Mouse (Mus musculus) c-Kit-positive CD71-positive TER-119-negative erythroid progenitor cells, embryonic 14.5 days (primary cell): ENCODE results near the gene Hnf1b.
A peak's percentile ranks its signal among the peaks of the same experiment; 100 is the strongest.

ENCODE experiments used
- DNase-seq: peaks from one replicate; pipeline ENCODE4 v3.0.0-alpha.2; 2013; ENCODE audit warnings: low read depth

Hnf1b gene

DNA sequence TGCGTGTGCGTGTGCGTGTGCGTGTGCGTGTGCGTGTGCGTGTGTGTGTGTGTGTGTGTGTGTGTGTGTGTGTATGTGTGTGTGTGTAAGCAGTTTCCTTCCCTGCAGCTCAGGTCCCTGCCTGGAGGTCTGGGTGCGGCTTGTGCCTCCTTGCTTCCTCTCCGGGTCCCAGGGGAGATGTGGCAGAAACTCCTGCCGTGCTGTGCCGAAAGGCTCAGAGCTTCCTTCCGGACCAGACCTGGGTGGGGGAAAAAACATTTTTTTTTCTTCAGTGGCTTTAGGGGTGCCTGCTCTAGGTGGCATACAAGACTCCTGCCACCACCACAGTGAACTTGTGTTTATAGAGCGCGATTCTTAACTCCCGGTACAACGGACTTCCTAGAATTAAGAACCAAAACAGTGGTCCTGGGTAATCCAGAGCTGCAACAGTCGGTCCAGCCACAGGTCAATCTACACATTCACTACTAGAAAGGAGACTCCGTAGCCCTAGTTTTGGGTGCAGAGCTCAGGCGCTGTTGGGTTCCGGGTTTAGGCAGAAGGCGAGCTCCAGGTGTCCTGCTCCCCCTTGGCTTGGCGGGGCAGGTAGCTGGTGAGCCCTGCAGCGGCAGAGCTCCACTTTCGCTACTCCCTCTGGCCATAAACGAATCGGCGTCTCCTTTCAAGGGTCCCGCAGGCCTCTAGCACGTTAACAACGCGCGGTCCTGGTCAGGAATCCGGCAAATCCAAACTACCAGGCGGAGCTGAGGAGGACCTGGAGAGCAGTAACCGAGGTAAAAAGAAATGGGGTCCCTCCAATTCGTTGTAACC lies at the start of gene Hnf1b:
Hnf1b (plus strand) TSS at position 535 of the 807 bp plus-strand sequence.
- DNase-seq, result no peak

- no peak for DNase-seq
Observed at GRCm38 (mm10) chr11:83802166-83802565, 47.7 kb upstream of the Hnf1b start.

- DNase-seq, result no peak
Observed at GRCm38 (mm10) chr11:83802581-83802980, 47.3 kb upstream of the Hnf1b start.

DNA sequence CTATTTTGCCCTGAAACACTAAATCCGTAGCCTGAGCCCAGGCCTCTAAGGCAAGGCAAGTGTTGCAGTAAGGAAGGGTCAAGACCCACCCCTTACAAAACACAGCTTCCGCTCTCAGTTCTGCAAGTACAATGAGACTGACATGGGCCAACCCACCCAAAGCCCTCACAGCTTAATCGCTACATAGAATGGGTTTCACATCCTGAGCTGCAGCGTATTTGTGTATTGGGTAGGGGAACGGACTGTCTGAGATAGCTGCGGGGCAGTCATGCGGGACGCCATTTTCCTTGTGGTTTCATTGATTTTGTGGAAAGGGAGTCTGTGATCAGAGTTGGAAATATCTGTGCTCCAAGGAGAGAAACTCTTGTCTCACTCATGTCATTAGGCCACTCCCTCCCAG lies 39.4 kb upstream of the Hnf1b start:
- no peak for DNase-seq

DNA sequence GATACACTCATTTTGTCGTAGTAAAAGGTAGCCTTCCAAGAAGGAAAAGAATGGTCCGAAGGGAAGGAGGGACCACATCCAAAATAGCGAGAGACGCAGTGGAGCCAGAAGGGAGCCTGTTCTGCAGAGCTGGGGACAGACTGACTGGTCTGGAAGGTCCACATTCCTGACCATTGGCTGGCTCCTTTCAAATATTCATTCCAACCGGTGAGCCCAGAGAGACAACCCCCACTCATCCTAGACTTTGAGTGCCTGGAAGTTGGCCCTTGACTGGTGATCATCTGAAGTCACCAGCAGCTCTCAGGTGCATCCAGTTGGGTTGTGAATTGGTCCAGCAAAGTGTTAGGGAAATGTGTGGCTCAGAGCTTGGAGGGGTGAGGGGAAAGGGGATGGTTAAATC lies 34.7 kb upstream of the Hnf1b start:
- no peak for DNase-seq

DNA sequence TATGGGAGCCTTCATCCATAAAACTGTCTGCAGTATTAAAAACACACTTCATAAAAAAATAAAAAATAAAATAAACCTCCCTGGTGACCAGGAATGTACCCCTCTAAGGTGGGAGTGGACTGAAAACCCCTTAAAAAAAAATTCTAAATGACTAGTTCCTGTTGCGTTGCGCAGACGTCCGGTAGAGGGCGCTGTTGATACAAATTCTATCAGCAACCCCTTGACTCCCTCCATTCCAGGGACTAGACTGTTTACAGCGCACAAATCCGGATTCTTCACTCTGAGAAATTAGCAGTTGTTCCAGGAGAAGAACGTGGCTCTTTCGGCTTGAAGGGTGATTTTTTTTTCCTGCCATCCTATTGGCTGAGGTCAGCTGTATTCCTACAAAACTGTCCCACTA lies 34.2 kb upstream of the Hnf1b start:
- DNase-seq, result peak; percentile 32

DNA sequence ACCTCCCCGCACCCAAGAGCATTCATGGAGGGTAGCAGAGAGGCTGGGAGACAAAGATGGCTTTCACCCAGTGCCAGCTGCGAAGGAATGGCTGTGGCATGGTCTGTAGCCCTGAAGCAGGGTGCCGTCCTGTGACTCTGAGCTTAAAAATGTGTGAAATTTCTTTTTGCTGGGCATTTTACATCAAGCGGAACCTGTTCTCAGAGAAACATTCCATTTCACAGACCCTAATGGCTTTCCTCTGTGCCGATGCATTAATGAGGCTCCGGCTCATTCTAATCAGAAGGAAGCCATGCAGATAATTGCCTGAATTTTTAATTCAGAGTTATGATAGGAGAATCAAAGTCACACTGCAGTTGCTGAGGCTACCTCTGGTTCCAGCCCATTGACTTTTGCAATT lies 32.8 kb upstream of the Hnf1b start:
- DNase-seq, result no peak

DNA sequence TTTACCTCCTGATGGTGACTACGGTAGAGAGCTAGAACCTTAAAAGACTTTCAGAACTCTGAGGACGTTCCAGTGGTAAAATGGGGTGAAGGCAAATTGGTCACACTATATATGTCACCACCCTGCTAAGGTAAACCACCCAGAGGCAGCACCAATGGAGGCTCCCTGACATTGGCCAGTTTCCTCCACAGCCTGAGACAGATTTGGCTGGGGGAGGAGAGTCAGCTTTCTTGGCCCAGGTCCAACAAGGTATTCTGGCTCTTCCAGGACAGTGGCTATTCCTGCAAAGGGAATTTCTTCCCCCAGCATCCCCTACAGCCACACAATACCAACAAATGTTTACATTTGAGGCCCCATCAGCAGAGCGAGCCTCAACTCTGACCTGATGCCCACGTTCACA lies 31.9 kb upstream of the Hnf1b start:
- no peak for DNase-seq

DNA sequence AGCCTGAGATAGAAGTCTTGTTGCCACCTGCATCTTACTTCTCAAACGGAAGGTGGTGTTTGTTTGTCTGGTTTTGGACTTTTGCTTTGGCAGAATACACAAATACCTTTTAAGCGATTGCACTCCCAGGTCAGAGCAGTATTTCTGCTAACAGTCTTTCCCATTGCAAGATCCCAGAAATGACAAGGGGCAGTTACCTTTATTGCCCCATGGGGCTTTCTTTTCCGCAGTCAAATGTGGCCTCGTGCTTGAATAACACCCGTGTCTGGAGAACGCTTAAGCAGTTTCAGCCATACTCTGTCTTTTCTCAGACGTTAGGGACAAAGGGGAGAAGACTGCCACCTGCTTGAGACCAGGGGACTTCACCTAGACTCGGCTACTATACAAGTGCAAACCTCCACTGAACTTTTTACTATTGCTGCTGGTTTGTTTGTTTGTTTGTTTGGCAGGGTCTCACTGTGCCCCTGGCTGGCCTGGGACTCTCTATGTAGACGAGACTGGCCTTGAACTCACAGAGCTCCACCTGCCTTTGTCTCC lies 31.2 kb upstream of the Hnf1b start:
- DNase-seq, result no peak

GRCm38 (mm10) chr11:83819806-83820483 lies 29.9 kb upstream of the Hnf1b start:
- DNase-seq, result no peak

DNA sequence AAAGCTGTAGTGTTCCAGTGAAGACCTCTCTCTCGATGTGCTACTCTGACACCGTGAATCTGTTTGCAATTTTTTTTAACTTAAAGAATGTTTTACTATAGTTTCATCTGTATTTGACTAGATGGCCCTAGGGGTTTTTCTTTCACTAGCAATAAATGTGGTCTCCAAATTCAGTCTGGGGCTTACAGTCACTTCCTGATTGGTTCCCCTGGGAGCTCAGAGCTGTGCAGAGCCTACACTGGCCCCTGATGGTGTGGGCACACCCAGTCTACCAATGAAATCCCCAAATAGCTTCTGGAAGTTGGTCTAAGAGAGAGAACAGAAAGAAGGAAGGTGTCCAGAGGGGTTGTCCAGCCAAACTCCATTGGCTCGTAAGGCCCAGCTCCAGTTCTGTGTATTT lies 23.7 kb upstream of the Hnf1b start:
- DNase-seq, result no peak

DNA sequence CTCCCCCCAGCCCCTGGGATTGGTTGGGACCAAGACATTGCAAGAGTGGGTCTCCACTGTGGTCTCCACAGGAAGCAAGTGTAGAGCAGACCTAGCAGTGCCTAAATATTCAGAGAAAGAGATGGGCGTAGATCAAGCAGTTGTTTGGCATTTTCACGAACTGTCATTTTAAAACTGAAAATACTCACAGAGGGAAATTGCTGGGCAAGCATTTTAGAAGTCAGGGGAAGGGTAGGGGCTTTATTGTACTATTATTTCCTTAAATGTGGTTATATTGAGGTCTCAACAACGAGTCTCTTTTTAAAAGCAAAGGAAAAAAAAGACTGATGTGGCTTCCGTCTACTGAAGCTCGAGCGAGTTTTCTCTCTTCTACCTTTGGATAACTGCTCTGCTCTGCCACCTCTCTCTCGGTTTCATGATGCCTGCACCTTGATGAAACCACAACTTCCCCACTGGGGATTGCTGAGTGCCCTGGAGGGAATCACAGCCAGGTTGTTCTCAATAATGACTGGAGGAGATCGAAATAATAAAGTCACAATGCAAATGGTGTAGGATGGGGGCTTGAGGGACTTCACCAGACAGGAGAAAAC lies 21.2 kb upstream of the Hnf1b start:
- no peak for DNase-seq

- peak; percentile 34 for DNase-seq
Observed at GRCm38 (mm10) chr11:83832389-83832788, 17.5 kb upstream of the Hnf1b start.

DNA sequence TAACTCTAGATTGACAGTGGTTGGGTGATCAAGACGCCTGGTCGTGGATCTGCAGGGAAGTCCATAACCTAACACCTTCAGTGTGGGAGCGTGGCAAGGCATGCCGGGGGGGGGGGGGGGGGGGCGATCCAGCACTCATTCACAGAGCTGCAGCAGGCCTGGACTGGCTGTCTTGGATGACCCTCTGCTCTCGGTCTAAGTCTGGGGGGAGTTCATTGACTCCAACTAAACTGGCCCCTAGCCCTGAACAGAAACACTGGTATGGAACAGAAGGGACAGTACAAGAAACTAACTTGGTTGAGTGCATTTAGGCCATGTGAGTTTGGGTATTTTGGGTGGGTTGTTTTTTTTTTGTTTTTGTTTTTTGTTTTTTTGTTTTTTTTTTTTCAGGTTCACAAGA lies 16.3 kb upstream of the Hnf1b start:
- no peak for DNase-seq

- no peak for DNase-seq
Observed at GRCm38 (mm10) chr11:83833959-83834496, 15.8 kb upstream of the Hnf1b start.

DNA sequence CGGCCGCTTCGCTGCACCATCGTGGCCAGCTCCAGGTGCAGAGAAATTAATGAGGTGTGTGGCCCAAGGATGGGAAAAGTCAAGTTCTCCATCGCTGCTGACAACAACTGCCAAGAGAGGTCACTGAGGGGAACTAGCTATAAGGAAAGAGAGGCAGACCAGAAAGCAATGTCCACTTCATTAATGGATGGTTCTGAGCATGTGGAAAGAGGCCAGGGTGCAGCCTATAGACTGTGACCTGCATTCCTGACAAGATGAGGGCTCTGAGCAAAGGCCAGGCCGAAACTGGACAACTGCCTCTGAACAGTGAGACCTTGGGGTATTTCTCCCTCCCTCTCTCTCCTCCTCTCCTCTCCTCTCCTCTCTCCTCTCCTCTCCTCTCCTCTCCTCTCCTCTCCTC lies 10.4 kb upstream of the Hnf1b start:
- DNase-seq, result no peak

GRCm38 (mm10) chr11:83843534-83843933 lies 6.3 kb upstream of the Hnf1b start:
- DNase-seq, result no peak

GRCm38 (mm10) chr11:83850586-83851272 lies 866 bp downstream of the Hnf1b start:
- DNase-seq, result no peak

DNA sequence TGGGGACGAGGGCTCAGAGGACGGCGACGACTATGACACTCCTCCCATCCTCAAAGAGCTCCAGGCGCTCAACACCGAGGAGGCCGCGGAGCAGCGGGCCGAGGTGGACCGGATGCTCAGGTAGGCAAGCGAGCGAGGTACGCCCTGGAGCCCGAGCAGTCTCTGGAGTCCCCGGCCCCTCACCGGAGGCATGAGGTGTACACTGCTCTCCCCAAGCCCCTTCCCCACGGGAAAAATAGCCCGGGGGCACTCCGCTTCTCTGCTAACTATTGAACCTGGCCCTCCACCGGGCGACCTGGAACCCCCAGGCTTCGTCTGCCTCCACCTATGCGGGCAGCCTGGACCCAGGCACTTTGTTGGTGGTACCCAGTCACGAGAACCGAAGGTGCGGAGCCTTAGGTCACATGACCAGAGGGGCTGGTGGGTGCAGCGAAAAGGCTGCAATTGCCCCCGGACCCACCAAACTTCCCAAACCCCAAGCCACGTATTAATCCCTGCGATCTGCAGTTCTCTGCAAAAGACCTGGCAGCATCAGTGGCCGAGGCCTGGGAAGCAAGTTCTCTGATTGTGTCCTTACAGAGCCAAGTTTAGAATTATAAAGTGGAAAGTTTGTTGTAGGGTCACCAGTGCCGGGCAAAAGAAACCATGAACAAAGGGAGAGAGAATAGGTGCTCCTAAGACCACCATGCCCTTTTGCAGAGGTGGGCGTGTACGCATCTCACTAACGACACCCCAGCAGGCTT lies 1.6 kb downstream of the Hnf1b start:
- DNase-seq, result no peak

- no peak for DNase-seq
Observed at GRCm38 (mm10) chr11:83852016-83852355, 2.1 kb downstream of the Hnf1b start.

DNA sequence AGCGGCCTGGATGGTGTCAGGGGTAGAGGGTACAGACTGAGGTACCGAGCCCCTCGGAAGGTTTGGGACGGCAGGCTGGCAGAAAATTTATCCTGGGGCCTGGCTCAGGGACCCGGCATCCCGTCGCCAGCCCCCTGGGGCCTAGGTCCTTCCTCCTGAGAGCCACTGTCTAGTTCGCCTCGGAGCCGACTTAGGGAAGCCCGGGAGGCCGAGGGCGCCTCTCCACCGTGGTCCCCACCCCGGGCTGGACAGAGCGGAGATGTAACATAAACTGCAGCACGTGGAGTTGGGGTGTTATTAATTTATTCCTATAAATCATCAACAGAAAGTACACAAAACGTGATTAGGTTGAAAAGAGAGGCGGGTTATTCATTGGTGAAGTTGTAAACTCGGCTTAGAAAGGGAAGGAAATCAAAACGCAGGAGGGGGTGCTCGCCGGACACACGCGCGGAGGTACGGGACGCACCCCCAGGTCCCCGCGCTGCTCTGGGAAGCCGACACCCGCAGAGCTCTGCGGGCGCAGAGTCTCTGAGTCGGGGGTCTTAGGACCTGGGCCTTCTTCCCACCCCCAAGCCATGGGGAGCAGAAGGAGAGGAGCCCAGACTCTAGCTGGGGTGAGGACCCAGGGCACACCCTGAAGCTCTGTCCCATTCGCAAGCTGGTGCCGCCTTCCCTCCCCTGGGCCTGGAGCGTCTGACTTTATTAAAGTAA lies 2.8 kb downstream of the Hnf1b start:
- no peak for DNase-seq
